Mouse (Mus musculus) layer of hippocampus, adult 2 months (tissue): ENCODE measurements around the gene Parva. TPM values are rescaled to one million over a fixed set of nuclear protein-coding genes. Genes with fewer than 3 reads are reported as not detected.
A peak's percentile ranks its signal among the peaks of the same experiment; 100 is the strongest.

Experiments used
- DNase-seq, 2 experiments: peaks; one replicate each; pipeline ENCODE4 v3.0.0; 2022; ENCODE audit warnings: low spot score in 2 of 2
- H3K27ac ChIP-seq: fragments of 200-600 bp; 2 replicates; pipeline ENCODE4 v1.8.1; 2022
- H3K4me3 ChIP-seq: fragments of 200-600 bp; 2 replicates; pipeline ENCODE4 v1.8.1; 2022; ENCODE audit warnings: mild to moderate bottlenecking
- CTCF ChIP-seq: fragments of 200-600 bp; conservative IDR thresholded peaks from 2 replicates; pipeline ENCODE4 v1.8.1; 2022; ENCODE audit warnings: antibody characterized with exemption, mild to moderate bottlenecking, moderate library complexity
- long read RNA-seq, 2 experiments: library from polyadenylated mRNA; stranded (forward); transcript quantifications; one replicate each; pipeline ENCODE4 v2.0.0; 2021; ENCODE audit warnings: borderline mapping rate in 2 of 2
- total RNA-seq, 2 experiments: library from RNA; stranded (reverse); gene quantifications; 2 replicates each; pipeline ENCODE4 v1.2.3; 2021

Parva gene
- total RNA-seq, result 10 to 100 TPM; 47.6 to 49.1 TPM
- long read RNA-seq, experiment 1, full-length matches to known transcripts, result 23 of 33 reads
- long read RNA-seq, experiment 1, partial matches to known transcripts, result 0 of 33 reads
- long read RNA-seq, experiment 1, other reads (novel, unspliced or antisense), result 10 of 33 reads
- long read RNA-seq, experiment 2, full-length matches to known transcripts, result 38 of 45 reads
- long read RNA-seq, experiment 2, partial matches to known transcripts, result 1 of 45 reads
- long read RNA-seq, experiment 2, other reads (novel, unspliced or antisense), result 6 of 45 reads

GRCm38 (mm10) chr7:112427357-112428157, at the start of gene Parva:
TSS of gene Parva (plus strand) at chr7:112427505.
- Histone ChIP-seq H3K27ac (peak within 1 kb of the TSS; percentile 89), H3K4me3 (peak within 1 kb of the TSS; percentile 81)
- DNase-seq, result peak; percentile 25 to 46
- no peak for TF ChIP-seq CTCF

DNA sequence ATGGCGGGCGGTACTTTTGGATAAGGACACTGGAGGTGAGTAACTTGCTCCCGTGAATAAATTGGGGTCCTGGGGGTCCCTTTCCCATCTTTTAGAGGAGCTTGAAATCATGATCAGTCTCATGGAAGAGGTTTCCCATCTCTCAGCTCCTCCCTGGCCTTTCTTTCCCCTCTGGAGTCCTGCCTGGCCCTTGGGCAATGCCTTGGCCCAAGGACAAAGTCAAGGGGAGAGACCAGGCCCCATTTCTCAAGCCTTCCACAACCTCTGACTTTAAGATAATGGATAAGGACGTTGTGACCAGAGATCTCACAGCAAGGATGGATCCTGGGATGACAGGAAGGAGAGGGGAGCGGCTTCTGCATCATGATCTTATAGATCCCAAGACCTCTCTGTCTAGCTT, 49.2 kb upstream of the Parva start:
- TF ChIP-seq CTCF, result no peak
- Histone ChIP-seq H3K4me3 (no peak overlapping the region), H3K27ac (peak overlapping the region; percentile 32; the same call in 1 of the 2 replicates)
- no peak for DNase-seq

- no peak for TF ChIP-seq CTCF
- Histone ChIP-seq H3K27ac (peak overlapping the region; percentile 32; the same call in 1 of the 2 replicates), H3K4me3 (no peak overlapping the region)
- DNase-seq, result peak; percentile 65 to 85
Measured at GRCm38 (mm10) chr7:112378476-112378875, 48.8 kb upstream of the Parva start.

GRCm38 (mm10) chr7:112386521-112386920, 40.8 kb upstream of the Parva start:
- no peak for TF ChIP-seq CTCF
- Histone ChIP-seq H3K27ac (no peak overlapping the region), H3K4me3 (no peak overlapping the region)
- DNase-seq, result no peak

- Histone ChIP-seq H3K4me3 (no peak overlapping the region), H3K27ac (no peak overlapping the region)
- no peak for DNase-seq
- TF ChIP-seq CTCF, result no peak
Measured at GRCm38 (mm10) chr7:112387876-112388275, 39.4 kb upstream of the Parva start.

DNA sequence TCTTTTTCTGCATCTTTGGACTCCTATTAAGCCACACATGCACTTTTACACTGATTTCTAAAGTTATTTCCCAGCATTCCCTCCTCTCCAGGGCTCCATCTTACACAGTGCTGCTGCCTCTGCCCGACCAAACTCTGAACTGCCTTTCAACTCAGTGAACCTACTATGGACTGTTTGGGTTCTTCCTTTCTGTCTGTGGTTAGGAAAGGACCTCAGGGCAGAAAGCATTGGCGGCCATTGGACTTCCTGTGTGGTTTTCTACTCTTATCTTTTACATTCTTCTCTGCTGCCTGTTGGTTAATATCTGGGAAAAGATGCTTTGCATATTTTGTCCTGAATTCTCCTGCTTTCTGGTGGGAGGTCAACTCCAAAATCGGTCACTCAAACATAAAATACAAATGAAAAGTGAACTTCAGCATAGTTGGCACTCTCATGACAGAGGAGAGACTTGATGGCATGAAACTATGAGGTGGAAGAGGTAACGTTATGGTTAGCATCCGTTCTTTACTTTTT, 38.9 kb upstream of the Parva start:
- Histone ChIP-seq H3K4me3 (no peak overlapping the region), H3K27ac (no peak overlapping the region)
- no peak for DNase-seq
- TF ChIP-seq CTCF, result no peak

GRCm38 (mm10) chr7:112389611-112390251, 37.6 kb upstream of the Parva start:
- TF ChIP-seq CTCF, result no peak
- DNase-seq, result no peak
- no peak overlapping the region for H3K4me3 ChIP-seq
- H3K27ac ChIP-seq, result no peak overlapping the region

- no peak for DNase-seq
- TF ChIP-seq CTCF, result no peak
- Histone ChIP-seq H3K27ac (no peak overlapping the region), H3K4me3 (no peak overlapping the region)
Measured at GRCm38 (mm10) chr7:112390252-112390936, 36.9 kb upstream of the Parva start.

GRCm38 (mm10) chr7:112390937-112391605, 36.2 kb upstream of the Parva start:
- TF ChIP-seq CTCF, result no peak
- no peak overlapping the region for H3K4me3 ChIP-seq
- H3K27ac ChIP-seq, result no peak overlapping the region
- DNase-seq, result no peak

DNA sequence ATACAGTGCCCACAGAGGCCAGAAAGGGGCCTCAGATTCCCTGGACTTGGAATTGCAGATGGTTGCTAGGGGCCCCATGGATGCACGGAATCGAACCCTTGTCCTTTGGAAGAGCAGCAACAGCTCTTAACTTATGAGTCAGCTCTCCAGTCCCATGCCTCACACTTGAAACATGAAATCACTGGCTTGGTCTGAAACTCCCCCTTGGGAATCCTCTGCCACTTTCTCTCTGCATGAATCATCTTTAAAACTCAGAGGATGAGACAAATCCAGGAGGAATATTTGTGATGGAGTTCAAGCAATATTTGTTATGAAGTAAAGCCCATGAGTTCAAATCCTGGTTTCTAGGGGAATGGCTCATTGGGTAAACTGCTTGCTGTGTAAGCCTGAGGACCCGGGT, 29.5 kb upstream of the Parva start:
- no peak for TF ChIP-seq CTCF
- DNase-seq, result no peak

DNA sequence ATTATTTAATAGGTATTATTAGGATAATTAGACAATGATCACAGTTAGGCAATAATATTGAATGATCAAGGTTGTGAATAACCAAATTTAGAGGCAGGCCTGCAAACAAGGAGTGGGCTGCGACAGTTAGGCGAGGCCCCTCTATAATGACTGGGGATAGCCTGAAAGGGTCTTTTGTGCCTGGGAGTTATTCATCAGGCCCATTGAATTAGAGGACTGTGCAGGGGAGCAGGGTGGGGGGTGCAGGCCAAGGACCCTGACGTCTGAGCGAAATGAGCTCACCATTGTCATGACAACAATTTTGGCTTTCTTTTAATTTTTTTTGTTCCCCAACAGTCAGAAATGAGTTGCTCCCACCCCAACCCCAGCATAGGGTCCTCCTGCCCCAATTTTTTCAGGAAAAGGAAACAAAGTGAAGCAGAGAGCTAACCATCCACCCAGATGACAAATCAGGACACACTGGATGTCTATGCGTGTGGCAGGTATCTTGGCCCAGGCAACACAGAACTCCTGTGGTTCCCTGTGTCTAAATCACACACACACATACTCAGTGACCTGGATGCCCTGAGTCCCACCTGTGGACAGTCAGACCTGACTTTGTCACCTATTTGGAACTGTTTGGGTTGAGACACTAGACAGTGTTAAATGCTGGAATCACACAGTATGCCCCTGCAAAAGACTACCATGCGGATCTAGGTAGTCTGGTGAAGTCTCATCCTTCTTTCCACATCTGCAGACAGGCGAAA, 27.7 kb upstream of the Parva start:
- DNase-seq, result no peak
- no peak for TF ChIP-seq CTCF
- Histone ChIP-seq H3K27ac (no peak overlapping the region), H3K4me3 (no peak overlapping the region)

More for the DNA sequence above, 29.5 kb upstream of the Parva start:
- H3K4me3 ChIP-seq, result no peak overlapping the region
- H3K27ac ChIP-seq, result no peak overlapping the region
